Mouse (Mus musculus) small intestine, adult 2 months (tissue): ENCODE data around the gene Map4k2. TPM values are rescaled to one million over a fixed set of nuclear protein-coding genes. Genes with fewer than 3 reads are reported as not detected.

ENCODE experiments used
- H3K27ac ChIP-seq: fragments of 200-500 bp; 2 replicates; pipeline ENCODE4 v1.5.1; 2012; ENCODE audit warnings: low read depth, low read length, control low read depth, inconsistent platforms; ENCODE audit not compliant: insufficient read depth
- H3K27me3 ChIP-seq: fragments of 200-500 bp; 2 replicates; pipeline ENCODE4 v1.6.1; 2012; ENCODE audit warnings: mild to moderate bottlenecking, moderate library complexity, low read length, inconsistent platforms; ENCODE audit not compliant: control insufficient read depth, insufficient read depth
- H3K36me3 ChIP-seq: fragments of 200-500 bp; 2 replicates; pipeline ENCODE4 v1.6.1; 2012; ENCODE audit warnings: mild to moderate bottlenecking, low read length, control low read depth, inconsistent platforms; ENCODE audit not compliant: control insufficient read depth, insufficient read depth
- H3K4me1 ChIP-seq: fragments of 200-500 bp; 2 replicates; pipeline ENCODE4 v1.6.1; 2012; ENCODE audit warnings: low read length, inconsistent platforms, mixed read lengths; ENCODE audit not compliant: control insufficient read depth, insufficient read depth, insufficient read length
- H3K4me3 ChIP-seq: fragments of 200-500 bp; 2 replicates; pipeline ENCODE4 v1.5.1; 2012; ENCODE audit warnings: low read depth, mild to moderate bottlenecking, control low read depth, inconsistent platforms, low read length, moderate library complexity
- CTCF ChIP-seq: fragments of 200-500 bp; IDR thresholded peaks from 2 replicates; pipeline ENCODE4 v1.5.1; 2012; ENCODE audit warnings: low read depth, mild to moderate bottlenecking, control low read depth, inconsistent platforms, low read length, moderate library complexity, mixed read lengths; ENCODE audit not compliant: insufficient replicate concordance, insufficient read length; ENCODE audit errors: extremely low read depth
- POLR2A ChIP-seq: fragments of 200-500 bp; IDR thresholded peaks from 2 replicates; pipeline ENCODE4 v1.6.1; 2012; ENCODE audit warnings: low read depth, mild to moderate bottlenecking, control low read depth, inconsistent platforms, low read length, moderate library complexity
- WGBS: fragments of 180-500 bp; shearing (Covaris S2); methylation state at CpG from one replicate; pipeline ENCODE4 v1.1.7; 2018; 5-methylcytosine and 5-hydroxymethylcytosine counted together
- polyA plus RNA-seq: library from polyadenylated mRNA; depleted of rRNA; stranded (reverse); fragments of >200 nt; gene quantifications from 2 replicates; pipeline ENCODE4 v1.2.3, GENCODE M21; 2012

Gene Map4k2
- polyA plus RNA-seq, 1 experiment = 77.3 TPM

DNA sequence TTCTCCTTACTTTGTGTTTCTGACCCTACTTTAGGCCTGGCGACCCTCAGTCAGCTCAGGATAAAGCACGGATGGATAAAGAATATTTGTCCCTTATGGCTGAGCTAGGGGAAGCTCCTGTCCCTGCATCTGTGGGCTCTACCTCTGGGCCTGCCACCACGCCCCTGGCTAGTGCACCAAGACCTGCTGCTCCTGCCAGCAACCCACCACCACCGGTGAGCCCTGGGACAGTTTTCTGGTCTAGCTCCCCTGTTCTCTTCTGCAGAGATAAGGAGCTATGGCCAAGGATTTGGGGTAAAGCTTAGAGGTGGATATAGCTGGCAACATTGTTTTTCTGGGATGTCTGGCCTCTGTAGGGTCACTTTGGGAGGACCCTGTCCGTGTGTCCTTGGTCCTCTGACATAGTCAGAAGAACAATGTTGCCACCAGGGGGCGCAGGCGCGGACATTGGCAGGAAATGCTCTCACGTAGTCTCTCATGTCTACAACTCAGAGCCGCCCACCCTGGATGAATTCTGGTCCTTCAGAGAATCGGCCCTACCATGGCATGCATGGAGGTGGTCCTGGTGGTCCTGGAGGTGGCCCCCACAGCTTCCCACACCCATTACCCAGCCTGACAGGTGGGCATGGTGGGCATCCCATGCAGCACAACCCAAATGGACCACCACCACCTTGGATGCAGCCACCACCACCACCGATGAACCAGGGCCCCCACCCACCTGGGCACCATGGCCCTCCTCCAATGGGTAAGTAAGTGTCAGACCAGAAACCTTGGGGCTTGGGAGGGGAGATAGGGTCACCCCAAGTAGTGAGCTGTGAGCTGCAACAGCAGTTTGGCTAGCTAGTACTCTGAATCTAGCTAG lies 32.8 kb downstream of the Map4k2 start:
- no peaks in the 10 kb centered on the region for H3K4me1 ChIP-seq
- 54% methylated on average over 12 of the region's 12 CpGs for WGBS
- H3K4me3 ChIP-seq = no peak overlapping the region
- TF ChIP-seq CTCF (peak; percentile 75), POLR2A (no peak; the same call in 1 of the 2 replicates)
- peaks cover 87% of the 10 kb centered on the region for H3K36me3 ChIP-seq
- H3K27me3 ChIP-seq = no peaks in the 10 kb centered on the region
- no peak overlapping the region for H3K27ac ChIP-seq

- no peaks in the 10 kb centered on the region for H3K4me1 ChIP-seq
- 96% methylated on average over 9 of the region's 10 CpGs for WGBS
- no peak overlapping the region for H3K4me3 ChIP-seq
- H3K27me3 ChIP-seq = no peaks in the 10 kb centered on the region
- peaks cover 84% of the 10 kb centered on the region for H3K36me3 ChIP-seq
- TF ChIP-seq POLR2A (no peak), CTCF (no peak)
- H3K27ac ChIP-seq = no peak overlapping the region
Measured at GRCm38 (mm10) chr19:6374571-6374970, 33.6 kb downstream of the Map4k2 start.

- no peak overlapping the region for H3K27ac ChIP-seq
- H3K4me3 ChIP-seq = no peak overlapping the region
- H3K4me1 ChIP-seq = no peaks in the 10 kb centered on the region
- no peaks in the 10 kb centered on the region for H3K27me3 ChIP-seq
- TF ChIP-seq POLR2A (no peak), CTCF (no peak)
- 92% methylated on average over 36 of the region's 42 CpGs for WGBS
- H3K36me3 ChIP-seq = peaks cover 76% of the 10 kb centered on the region
Measured at GRCm38 (mm10) chr19:6375423-6376254, 34.7 kb downstream of the Map4k2 start.

DNA sequence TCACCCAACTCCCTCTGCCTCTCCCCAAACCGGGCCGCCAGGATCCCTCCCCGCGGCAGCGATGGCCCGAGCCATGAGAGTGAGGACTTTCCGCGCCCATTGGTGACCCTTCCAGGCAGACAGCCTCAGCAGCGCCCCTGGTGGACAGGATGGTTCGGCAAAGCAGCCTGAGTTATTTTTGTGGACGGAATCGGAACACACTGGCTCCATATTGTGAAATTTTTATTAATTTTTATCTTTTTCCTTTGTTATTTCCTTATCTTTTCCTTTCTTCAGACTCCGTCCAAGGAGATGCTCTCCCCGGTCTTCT lies 35.3 kb downstream of the Map4k2 start:
- TF ChIP-seq CTCF (peak; percentile 62; the same call in 1 of the 2 replicates), POLR2A (no peak)
- Histone ChIP-seq H3K4me3 (no peak overlapping the region), H3K4me1 (no peaks in the 10 kb centered on the region), H3K27ac (no peak overlapping the region), H3K27me3 (no peaks in the 10 kb centered on the region), H3K36me3 (peaks cover 70% of the 10 kb centered on the region)
- 74% methylated on average over 14 of the region's 14 CpGs for WGBS

DNA sequence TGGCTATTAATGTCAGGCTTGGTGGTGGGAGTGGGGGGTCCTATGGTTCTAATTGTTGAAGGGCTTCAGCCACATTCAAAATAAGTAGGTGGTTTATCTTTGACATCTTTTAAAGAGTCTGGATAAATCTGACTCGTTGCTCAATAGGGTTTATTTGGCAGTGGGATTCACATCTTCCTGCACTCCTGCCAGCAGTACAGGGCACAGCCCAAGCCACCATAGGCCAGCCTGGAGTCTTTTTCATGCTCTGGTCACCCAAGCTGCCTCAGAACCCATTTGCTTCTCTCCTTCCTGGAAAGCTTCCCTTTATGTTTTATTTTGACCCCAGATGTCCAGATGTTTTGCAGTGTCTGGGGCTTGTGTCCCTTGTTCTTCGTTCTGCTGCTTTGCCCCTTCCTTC lies 35.7 kb downstream of the Map4k2 start:
- no peak overlapping the region for H3K4me3 ChIP-seq
- H3K27ac ChIP-seq = no peak overlapping the region
- H3K27me3 ChIP-seq = no peaks in the 10 kb centered on the region
- WGBS = 51% methylated on average over 2 of the region's 2 CpGs
- no peaks in the 10 kb centered on the region for H3K4me1 ChIP-seq
- TF ChIP-seq CTCF (no peak), POLR2A (no peak)
- H3K36me3 ChIP-seq = peaks cover 66% of the 10 kb centered on the region

DNA sequence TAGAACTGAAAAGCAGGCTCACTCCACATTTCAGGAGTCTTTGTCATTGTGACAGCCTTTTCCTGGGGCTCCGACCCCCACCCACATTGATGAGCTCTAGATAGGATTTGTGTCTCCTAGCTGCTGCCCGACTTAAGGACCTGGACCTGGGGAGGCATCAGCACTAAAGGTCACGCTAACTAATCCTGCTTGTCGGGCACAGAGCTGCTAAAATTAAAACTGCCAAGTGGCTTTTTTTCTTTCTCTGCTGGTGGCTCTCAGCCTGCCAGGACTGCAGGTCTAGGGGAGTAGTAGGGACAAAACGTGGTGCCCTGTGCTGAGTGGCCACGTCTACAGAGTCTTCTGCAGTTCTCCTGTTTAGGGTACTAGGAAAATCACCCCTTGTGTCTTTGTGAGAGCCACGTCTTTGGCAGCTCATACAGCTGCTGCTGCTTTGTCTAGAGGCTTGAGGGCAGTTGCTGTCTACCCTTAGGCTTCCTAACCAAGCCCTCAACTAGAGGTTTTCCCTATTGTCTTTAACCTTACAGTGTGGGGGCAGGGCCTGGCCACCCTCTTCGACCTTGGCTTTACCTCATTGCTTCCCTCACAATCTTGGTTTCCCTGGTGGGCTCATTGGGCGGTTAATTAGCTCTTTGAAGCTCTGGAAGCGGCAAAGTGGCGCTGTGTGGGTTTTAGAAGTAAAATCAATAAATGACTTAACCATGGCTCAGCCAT lies 36.5 kb downstream of the Map4k2 start:
- TF ChIP-seq POLR2A (no peak), CTCF (no peak)
- H3K4me1 ChIP-seq = no peaks in the 10 kb centered on the region
- no peak overlapping the region for H3K27ac ChIP-seq
- WGBS = 80% methylated on average over 11 of the region's 11 CpGs
- H3K4me3 ChIP-seq = no peak overlapping the region
- peaks cover 57% of the 10 kb centered on the region for H3K36me3 ChIP-seq
- no peaks in the 10 kb centered on the region for H3K27me3 ChIP-seq
